Mouse (Mus musculus) stomach, embryonic 16.5 days (tissue): ENCODE results near the gene Babam2. TPM values are rescaled to one million over a fixed set of nuclear protein-coding genes. Genes with fewer than 3 reads are reported as not detected.
A peak's percentile ranks its signal among the peaks of the same experiment; 100 is the strongest.

Experiments used
- ATAC-seq: fragments of 200-750 bp; cut with Nextera tagmentation; 2 replicates; pipeline ENCODE4 v1.8.0; 2017; ENCODE audit warnings: moderate number of reproducible peaks, moderate TSS enrichment; ENCODE audit not compliant: insufficient read depth, low FRiP score
- H3K27ac ChIP-seq: fragments of 300-500 bp; sonication (generic); 2 replicates; pipeline ENCODE4 v1.5.1; 2014; ENCODE audit warnings: low read length
- H3K27me3 ChIP-seq: fragments of 300-500 bp; sonication (generic); 2 replicates; pipeline ENCODE4 v1.6.1; 2014; ENCODE audit warnings: low read length, control low read depth, mixed read lengths; ENCODE audit not compliant: control insufficient read depth, insufficient read depth
- H3K36me3 ChIP-seq: fragments of 300-500 bp; sonication (generic); 2 replicates; pipeline ENCODE4 v1.6.1; 2014; ENCODE audit warnings: low read length; ENCODE audit not compliant: control insufficient read depth, insufficient read depth
- H3K4me1 ChIP-seq: fragments of 300-500 bp; sonication (generic); 2 replicates; pipeline ENCODE4 v1.6.1; 2014; ENCODE audit warnings: low read length, control low read depth, mixed read lengths; ENCODE audit not compliant: control insufficient read depth, insufficient read depth
- H3K4me2 ChIP-seq: fragments of 300-500 bp; sonication (generic); 2 replicates; pipeline ENCODE4 v1.6.1; 2014; ENCODE audit warnings: low read depth, low read length, mixed read lengths
- H3K4me3 ChIP-seq: fragments of 300-500 bp; sonication (generic); replicated peaks from 2 replicates; pipeline ENCODE4 v1.5.1; 2014; ENCODE audit warnings: mild to moderate bottlenecking, low read length
- H3K9ac ChIP-seq: fragments of 300-500 bp; sonication (generic); 2 replicates; pipeline ENCODE4 v1.6.1; 2014; ENCODE audit warnings: low read length
- H3K9me3 ChIP-seq: fragments of 300-500 bp; sonication (generic); replicated peaks from 2 replicates; pipeline ENCODE4 v1.6.1; 2016; ENCODE audit warnings: low read length, control low read depth; ENCODE audit not compliant: control insufficient read depth
- WGBS: fragments of 180-500 bp; shearing (Covaris S2); extraction: QIAGEN DNeasy Blood & Tissue Kit; methylation state at CpG from one replicate; pipeline ENCODE4 v1.1.7; 2014; 5-methylcytosine and 5-hydroxymethylcytosine counted together
- polyA plus RNA-seq: library from polyadenylated mRNA; unstranded; fragments of >200 nt; fragmentation: Nextera tagmentation; extraction: Ambion mirVana; gene quantifications from 2 replicates; pipeline ENCODE4 v1.2.1, GENCODE M21; 2015

Gene Babam2
- polyA plus RNA-seq, 1 experiment from 2014 or later = 62.6 TPM

- Histone ChIP-seq H3K27ac (peak overlapping the region; percentile 33; the same call in 1 of the 2 replicates), H3K4me2 (no peak overlapping the region), H3K4me1 (no peaks in the 10 kb centered on the region), H3K9ac (no peak overlapping the region), H3K36me3 (no peaks in the 10 kb centered on the region), H3K27me3 (no peaks in the 10 kb centered on the region), H3K4me3 (no peak overlapping the region), H3K9me3 (no peaks in the 10 kb centered on the region)
- no peak for ATAC-seq
- 29% methylated on average over 3 of the region's 3 CpGs for WGBS
Observed at GRCm38 (mm10) chr5:31732644-31733338, 35.3 kb downstream of the Babam2 start.

- no peak for ATAC-seq
- Histone ChIP-seq H3K4me2 (no peak overlapping the region), H3K4me3 (no peak overlapping the region), H3K27ac (no peak overlapping the region), H3K4me1 (no peaks in the 10 kb centered on the region), H3K9ac (no peak overlapping the region), H3K27me3 (no peaks in the 10 kb centered on the region), H3K9me3 (no peaks in the 10 kb centered on the region), H3K36me3 (no peaks in the 10 kb centered on the region)
- 100% methylated on average over 1 of the region's 1 CpGs for WGBS
Observed at GRCm38 (mm10) chr5:31741931-31742330, 44.4 kb downstream of the Babam2 start.

GRCm38 (mm10) chr5:31742521-31743031 lies 45.1 kb downstream of the Babam2 start:
- H3K27ac ChIP-seq = no peak overlapping the region
- no peaks in the 10 kb centered on the region for H3K4me1 ChIP-seq
- H3K27me3 ChIP-seq = no peaks in the 10 kb centered on the region
- no peaks in the 10 kb centered on the region for H3K36me3 ChIP-seq
- H3K9ac ChIP-seq = no peak overlapping the region
- ATAC-seq = no peak
- no peaks in the 10 kb centered on the region for H3K9me3 ChIP-seq
- 66% methylated on average over 4 of the region's 4 CpGs for WGBS
- H3K4me2 ChIP-seq = no peak overlapping the region
- no peak overlapping the region for H3K4me3 ChIP-seq

GRCm38 (mm10) chr5:31749401-31749800 lies 51.9 kb downstream of the Babam2 start:
- Histone ChIP-seq H3K27me3 (no peaks in the 10 kb centered on the region), H3K4me1 (peaks cover 7% of the 10 kb centered on the region), H3K4me2 (no peak overlapping the region), H3K27ac (no peak overlapping the region), H3K36me3 (no peaks in the 10 kb centered on the region), H3K9ac (no peak overlapping the region), H3K4me3 (no peak overlapping the region), H3K9me3 (no peaks in the 10 kb centered on the region)
- ATAC-seq = no peak

- peak overlapping the region; percentile 58 for H3K27ac ChIP-seq
- H3K4me2 ChIP-seq = no peak overlapping the region
- no peaks in the 10 kb centered on the region for H3K36me3 ChIP-seq
- H3K9ac ChIP-seq = no peak overlapping the region
- H3K9me3 ChIP-seq = no peaks in the 10 kb centered on the region
- ATAC-seq = no peak
- no peak overlapping the region for H3K4me3 ChIP-seq
- no peaks in the 10 kb centered on the region for H3K27me3 ChIP-seq
- WGBS = 71% methylated on average over 9 of the region's 9 CpGs
- peaks cover 7% of the 10 kb centered on the region for H3K4me1 ChIP-seq
Observed at GRCm38 (mm10) chr5:31750231-31750925, 52.9 kb downstream of the Babam2 start.

GRCm38 (mm10) chr5:31750955-31751354 lies 53.5 kb downstream of the Babam2 start:
- H3K27ac ChIP-seq = peak overlapping the region; percentile 67

GRCm38 (mm10) chr5:31754634-31755033 lies 57.1 kb downstream of the Babam2 start:
- H3K4me3 ChIP-seq = no peak overlapping the region
- WGBS = 95% methylated on average over 1 of the region's 1 CpGs
- ATAC-seq = no peak

More at GRCm38 (mm10) chr5:31750955-31751354, 53.5 kb downstream of the Babam2 start:
- peak; percentile 60; the same call in 1 of the 2 replicates for ATAC-seq
- Histone ChIP-seq H3K36me3 (no peaks in the 10 kb centered on the region), H3K9me3 (no peaks in the 10 kb centered on the region), H3K9ac (no peak overlapping the region), H3K4me1 (peaks cover 7% of the 10 kb centered on the region), H3K4me3 (no peak overlapping the region), H3K4me2 (no peak overlapping the region), H3K27me3 (no peaks in the 10 kb centered on the region)
- 77% methylated on average over 4 of the region's 4 CpGs for WGBS

GRCm38 (mm10) chr5:31755255-31755654 lies 57.8 kb downstream of the Babam2 start:
- Histone ChIP-seq H3K4me2 (no peak overlapping the region), H3K36me3 (no peaks in the 10 kb centered on the region), H3K9me3 (no peaks in the 10 kb centered on the region), H3K27me3 (no peaks in the 10 kb centered on the region), H3K4me3 (no peak overlapping the region), H3K27ac (no peak overlapping the region), H3K4me1 (peaks cover 6% of the 10 kb centered on the region), H3K9ac (no peak overlapping the region)
- no peak for ATAC-seq
- 77% methylated on average over 3 of the region's 3 CpGs for WGBS

More at GRCm38 (mm10) chr5:31754634-31755033, 57.1 kb downstream of the Babam2 start:
- H3K27ac ChIP-seq = no peak overlapping the region
- no peaks in the 10 kb centered on the region for H3K9me3 ChIP-seq
- no peak overlapping the region for H3K9ac ChIP-seq
- H3K36me3 ChIP-seq = no peaks in the 10 kb centered on the region
- peaks cover 7% of the 10 kb centered on the region for H3K4me1 ChIP-seq
- H3K27me3 ChIP-seq = no peaks in the 10 kb centered on the region
- H3K4me2 ChIP-seq = no peak overlapping the region
